Mouse (Mus musculus) kidney, adult 2 months (tissue): Measurements from ENCODE around the gene Wdr81. TPM values are rescaled to one million over a fixed set of nuclear protein-coding genes. Genes with fewer than 3 reads are reported as not detected.
"Not testable (repeated sequence)": the region's sequence is repeated elsewhere in the genome, so short reads cannot be mapped to it uniquely, and the experiment has no call there.

Experiments
- DNase-seq: peaks from one replicate; pipeline ENCODE4 v3.0.0; 2021
- H3K27ac ChIP-seq: fragments of 200-500 bp; 2 replicates; pipeline ENCODE4 v1.5.1; 2012; ENCODE audit warnings: low read depth, low read length, control low read depth, inconsistent platforms; ENCODE audit not compliant: insufficient read depth
- H3K27me3 ChIP-seq: fragments of 200-500 bp; replicated peaks from 2 replicates; pipeline ENCODE4 v1.6.1; 2012; ENCODE audit warnings: mild to moderate bottlenecking, moderate library complexity, low read length, inconsistent platforms; ENCODE audit not compliant: control insufficient read depth, insufficient read depth
- H3K36me3 ChIP-seq: fragments of 200-500 bp; 2 replicates; pipeline ENCODE4 v1.6.1; 2012; ENCODE audit warnings: mild to moderate bottlenecking, moderate library complexity, low read length, inconsistent platforms; ENCODE audit not compliant: control insufficient read depth, insufficient read depth
- H3K4me1 ChIP-seq: fragments of 200-500 bp; 2 replicates; pipeline ENCODE4 v1.6.1; 2011; ENCODE audit warnings: low read length; ENCODE audit not compliant: control insufficient read depth, insufficient read depth
- H3K4me3 ChIP-seq: fragments of 200-500 bp; 2 replicates; pipeline ENCODE4 v1.5.1; 2011; ENCODE audit warnings: mild to moderate bottlenecking, low read depth, low read length, control low read depth; ENCODE audit not compliant: insufficient read depth
- CTCF ChIP-seq: fragments of 200-500 bp; conservative IDR thresholded peaks from 2 replicates; pipeline ENCODE4 v1.5.1; 2011; ENCODE audit warnings: low read depth, mild to moderate bottlenecking, control low read depth, low read length, moderate library complexity, mixed read lengths; ENCODE audit not compliant: insufficient read depth, insufficient read length
- POLR2A ChIP-seq: fragments of 200-500 bp; IDR thresholded peaks from one replicate; pipeline ENCODE4 v1.6.1; 2011; ENCODE audit warnings: low read depth, low read length, control low read depth
- whole genome bisulfite sequencing: fragments of 180-500 bp; shearing (Covaris S2); methylation state at CpG from one replicate; pipeline ENCODE4 v1.1.7; 2018; 5-methylcytosine and 5-hydroxymethylcytosine counted together
- polyA plus RNA-seq: library from polyadenylated mRNA; depleted of rRNA; stranded (reverse); fragments of >200 nt; gene quantifications from 2 replicates; pipeline ENCODE4 v1.2.3, GENCODE M21; 2012

The Wdr81 gene
- polyA plus RNA-seq, 1 experiment: 17.7 TPM

DNA sequence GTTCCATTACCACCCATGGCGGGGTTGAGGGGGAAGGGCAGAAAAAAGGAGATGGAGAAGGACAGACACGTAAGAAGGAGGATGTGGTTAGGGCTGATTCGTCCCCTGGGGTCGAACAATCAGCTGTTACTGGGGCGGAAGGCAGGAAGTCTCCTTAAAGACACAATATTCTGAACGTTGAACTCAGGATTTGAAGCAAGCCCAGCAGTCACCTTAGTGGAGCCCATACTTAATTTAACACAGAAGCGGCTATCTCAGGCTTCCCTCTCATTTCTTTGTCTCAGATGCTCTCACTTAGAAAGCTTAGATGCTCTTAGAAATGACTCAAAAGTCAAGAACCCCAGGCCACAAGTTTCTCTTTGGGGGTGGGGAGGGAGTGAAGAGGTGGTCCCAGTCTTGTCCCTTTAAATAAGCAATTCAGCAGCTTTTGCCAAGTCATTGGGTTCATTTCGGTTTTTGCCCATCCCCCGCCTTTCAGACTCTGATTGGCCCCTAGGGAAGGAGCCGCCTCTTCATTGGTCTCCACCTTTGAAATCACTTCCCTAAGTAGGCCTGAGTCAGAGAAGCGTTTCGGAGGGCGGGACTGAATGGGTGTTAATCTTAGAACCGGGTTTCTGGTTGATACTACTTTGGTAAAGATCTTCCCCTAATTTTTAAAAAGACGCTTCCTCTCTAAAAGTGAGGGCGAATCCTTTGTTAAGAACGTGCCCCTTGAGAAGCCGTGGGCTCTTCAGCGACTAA is 5.8 kb upstream of the Wdr81 start:
- Histone ChIP-seq H3K36me3 (peaks cover 6% of the 10 kb centered on the region), H3K4me3 (peak overlapping the region; percentile 49), H3K27me3 (no peaks in the 10 kb centered on the region), H3K27ac (peak overlapping the region; percentile 95), H3K4me1 (peaks cover 34% of the 10 kb centered on the region)
- DNase-seq: peak; percentile 98
- no peak for TF ChIP-seq POLR2A
- no peak for TF ChIP-seq CTCF
- WGBS: 6% methylated on average over 19 of the region's 19 CpGs

- TF ChIP-seq POLR2A: no peak
- TF ChIP-seq CTCF: no peak
- peak overlapping the region; percentile 95 for H3K27ac ChIP-seq
- peaks cover 3% of the 10 kb centered on the region; the same call in 1 of the 2 replicates for H3K36me3 ChIP-seq
- 0 out of 2 replicates have a peak overlapping the region, but pooled peaks have one; percentile 1 for H3K4me3 ChIP-seq
- 27% methylated on average over 5 of the region's 5 CpGs for WGBS
- no peaks in the 10 kb centered on the region for H3K27me3 ChIP-seq
- H3K4me1 ChIP-seq: peaks cover 37% of the 10 kb centered on the region
- DNase-seq: no peak
Observed at GRCm38 (mm10) chr11:75459751-75460102, 5.2 kb upstream of the Wdr81 start.

DNA sequence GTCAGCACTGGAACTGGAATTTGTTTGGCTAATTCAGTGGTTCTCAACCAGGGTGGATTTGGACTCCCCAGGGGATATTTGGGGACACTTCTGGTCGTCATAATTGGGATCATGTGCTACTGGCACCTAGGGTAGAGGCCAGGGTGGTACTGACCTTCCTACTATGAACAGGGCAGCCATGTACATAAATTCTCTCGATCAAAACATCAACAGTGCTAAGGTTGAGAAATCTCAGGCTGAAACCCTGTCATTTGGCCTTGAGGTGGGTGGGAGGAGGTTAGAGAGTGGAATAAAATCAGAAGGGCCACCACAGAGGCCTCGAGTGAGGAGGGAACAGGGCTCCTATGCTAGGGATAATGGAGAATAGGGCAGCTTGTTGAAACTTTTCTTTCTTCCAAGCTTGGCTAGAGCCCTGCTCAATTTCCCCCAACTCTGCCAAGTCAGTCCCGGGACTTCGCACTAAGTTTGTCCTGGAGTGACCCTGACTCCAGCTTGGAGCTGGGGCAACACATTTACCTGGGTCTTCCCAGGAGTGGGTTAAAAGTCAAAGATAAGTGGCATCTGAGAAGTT is 4.7 kb upstream of the Wdr81 start:
- peak; percentile 81 for DNase-seq
- WGBS: 25% methylated on average over 5 of the region's 5 CpGs

GRCm38 (mm10) chr11:75458628-75459041 is 4.1 kb upstream of the Wdr81 start:
- TF ChIP-seq POLR2A (no peak), CTCF (no peak)
- peak; percentile 38 for DNase-seq
- H3K4me3 ChIP-seq: no peak overlapping the region
- peaks cover 33% of the 10 kb centered on the region for H3K4me1 ChIP-seq
- H3K36me3 ChIP-seq: no peaks in the 10 kb centered on the region
- H3K27ac ChIP-seq: peak overlapping the region; percentile 95; the same call in 1 of the 2 replicates
- H3K27me3 ChIP-seq: no peaks in the 10 kb centered on the region
- 73% methylated on average over 8 of the region's 8 CpGs for WGBS

More for the DNA sequence above, 4.7 kb upstream of the Wdr81 start:
- peak overlapping the region; percentile 95 for H3K27ac ChIP-seq
- no peak for TF ChIP-seq POLR2A
- TF ChIP-seq CTCF: no peak
- H3K27me3 ChIP-seq: no peaks in the 10 kb centered on the region
- H3K4me1 ChIP-seq: peaks cover 35% of the 10 kb centered on the region
- H3K36me3 ChIP-seq: no peaks in the 10 kb centered on the region
- no peak overlapping the region for H3K4me3 ChIP-seq

GRCm38 (mm10) chr11:75458169-75458568 is 3.7 kb upstream of the Wdr81 start:
- Histone ChIP-seq H3K36me3 (no peaks in the 10 kb centered on the region), H3K27ac (no peak overlapping the region), H3K27me3 (no peaks in the 10 kb centered on the region), H3K4me1 (peaks cover 29% of the 10 kb centered on the region), H3K4me3 (no peak overlapping the region)
- 21% methylated on average over 3 of the region's 3 CpGs for WGBS
- TF ChIP-seq POLR2A (no peak), CTCF (peak; percentile 68)
- DNase-seq: peak; percentile 67

GRCm38 (mm10) chr11:75456440-75456871 is 1.9 kb upstream of the Wdr81 start:
- H3K4me3 ChIP-seq: no peak overlapping the region
- DNase-seq: no peak
- H3K4me1 ChIP-seq: peaks cover 28% of the 10 kb centered on the region
- TF ChIP-seq POLR2A (no peak), CTCF (no peak)
- no peaks in the 10 kb centered on the region for H3K27me3 ChIP-seq
- WGBS: 82% methylated on average over 7 of the region's 7 CpGs
- H3K36me3 ChIP-seq: no peaks in the 10 kb centered on the region
- no peak overlapping the region for H3K27ac ChIP-seq

GRCm38 (mm10) chr11:75455971-75456370 is 1.5 kb upstream of the Wdr81 start:
- not testable (repeated sequence) for H3K27me3 ChIP-seq, H3K4me3 ChIP-seq, DNase-seq, H3K36me3 ChIP-seq, H3K27ac ChIP-seq
- H3K4me1 ChIP-seq: peaks cover 29% of the 10 kb centered on the region
- 93% methylated on average over 2 of the region's 2 CpGs for WGBS
